Mouse (Mus musculus): ENCODE data around the gene Armc2.

GRCm38 (mm10) chr10:42038571-42038970, 20.3 kb upstream of the Armc2 start:
- TF ChIP-seq CTCF (conservative IDR thresholded peaks at IDR 0.05; ENCODE audit: low read length) (no peak), POU5F1 (IDR thresholded peaks at IDR 0.05; ENCODE audit: borderline replicate concordance, low read length) (no peak), NANOG (IDR thresholded peaks at IDR 0.05; ENCODE audit: borderline replicate concordance, low read length) (no peak)
